Mouse (Mus musculus): ENCODE results near the gene Usf3.

The Usf3 gene

DNA sequence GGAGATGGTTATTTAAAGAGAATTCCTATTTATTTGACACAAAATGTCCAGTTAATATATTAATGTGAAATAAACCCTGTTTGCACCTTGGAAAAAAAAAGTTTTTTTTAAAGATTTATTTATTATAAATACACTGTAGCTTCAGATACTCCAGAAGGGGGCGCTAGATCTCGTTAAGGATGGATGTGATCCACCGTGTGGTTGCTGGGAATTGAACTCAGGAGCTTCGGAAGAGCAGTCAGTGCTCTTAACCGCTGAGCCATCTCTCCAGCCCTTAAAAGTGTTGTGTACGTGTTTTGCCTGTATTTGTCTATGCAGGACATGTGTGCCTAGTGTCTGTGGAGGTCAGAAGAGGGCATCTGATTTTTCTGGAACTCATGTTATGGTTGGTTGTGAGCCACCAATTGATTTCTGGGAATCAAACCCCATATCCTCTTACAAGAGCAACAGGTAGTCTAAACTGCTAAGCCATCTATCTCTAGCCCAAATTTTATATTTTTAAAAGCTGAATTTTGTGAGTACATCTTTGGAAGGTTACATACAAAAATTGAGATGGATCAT is 18.5 kb upstream of the Usf3 start:
- no peak for TF ChIP-seq GATA4 (IDR thresholded peaks at IDR 0.05; ENCODE audit: insufficient replicate concordance, low read length)

DNA sequence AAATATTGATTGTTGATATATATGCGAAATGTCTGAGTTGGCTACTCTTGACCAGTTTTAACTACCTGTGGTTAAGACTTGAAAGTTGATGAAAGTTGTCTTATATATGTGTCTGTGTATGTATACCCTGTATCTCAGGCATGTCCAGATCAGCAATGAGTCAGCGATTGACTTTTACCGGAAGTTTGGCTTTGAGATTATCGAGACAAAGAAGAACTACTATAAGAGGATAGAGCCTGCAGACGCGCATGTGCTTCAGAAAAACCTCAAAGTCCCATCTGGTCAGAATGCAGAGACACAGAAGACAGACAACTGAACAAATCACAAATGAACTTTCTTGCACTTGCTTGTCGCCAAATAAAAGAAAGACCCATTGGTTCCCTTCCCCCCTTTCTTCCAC is 13.7 kb upstream of the Usf3 start:
- no peak for TF ChIP-seq GATA4 (IDR thresholded peaks at IDR 0.05; ENCODE audit: insufficient replicate concordance, low read length)

DNA sequence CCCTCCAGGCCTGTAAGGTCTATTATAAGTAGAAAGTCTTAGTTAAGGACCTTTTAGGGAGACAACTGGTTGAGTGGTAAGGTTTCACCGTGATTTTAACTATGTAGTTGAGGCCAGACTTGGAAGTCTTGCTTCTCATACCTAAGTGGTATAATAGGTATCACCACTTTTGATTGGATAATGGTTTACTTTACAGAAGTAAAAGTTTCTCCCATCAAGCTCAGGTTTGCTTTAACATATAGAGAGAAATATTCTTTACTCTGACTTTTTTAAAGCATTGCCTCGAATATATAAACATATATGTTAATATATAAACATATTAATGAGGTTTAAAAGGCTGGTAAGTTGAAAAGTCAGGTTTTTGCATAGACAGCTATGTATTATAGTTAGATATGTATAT is 9.2 kb upstream of the Usf3 start:
- no peak for TF ChIP-seq GATA4 (IDR thresholded peaks at IDR 0.05; ENCODE audit: insufficient replicate concordance, low read length)

DNA sequence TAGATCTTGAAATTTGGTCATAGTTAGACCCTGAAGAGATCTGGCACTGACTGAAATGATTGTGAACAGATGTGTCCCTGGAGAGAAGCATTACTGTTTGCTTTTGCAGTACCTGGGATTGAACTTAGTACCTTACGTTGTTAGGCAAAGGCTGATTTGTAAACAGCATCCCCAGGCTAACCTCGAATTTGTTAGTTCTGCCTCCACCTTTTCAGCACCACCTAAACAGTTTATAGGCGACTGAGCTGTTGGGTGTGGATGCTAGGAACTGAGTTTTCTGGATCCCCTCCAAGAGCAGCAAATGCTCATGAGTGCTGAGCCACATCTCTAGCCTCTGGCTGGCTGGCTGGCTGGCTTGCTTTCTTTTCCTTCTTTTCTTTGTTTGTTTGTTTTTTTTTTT is 7.9 kb upstream of the Usf3 start:
- TF ChIP-seq GATA4 (IDR thresholded peaks at IDR 0.05; ENCODE audit: insufficient replicate concordance, low read length): no peak

DNA sequence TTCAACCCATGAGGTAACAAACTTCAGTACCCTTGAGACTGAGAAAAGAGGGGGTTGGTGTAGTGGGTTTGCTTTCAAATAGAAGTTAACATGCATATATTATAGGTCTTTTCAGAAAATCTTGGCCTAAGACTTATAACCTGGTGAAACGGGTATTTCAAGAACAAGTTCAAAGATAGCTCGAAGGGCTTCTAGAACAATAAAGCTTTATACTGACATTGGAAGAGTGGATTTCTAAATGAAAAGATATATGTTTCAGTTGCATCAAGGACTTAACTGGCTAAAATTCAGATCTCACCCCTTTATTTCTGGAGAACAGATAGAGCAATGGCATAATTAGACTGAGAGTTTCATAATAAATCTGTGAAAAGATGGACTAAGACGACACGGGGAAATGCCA is 4.1 kb upstream of the Usf3 start:
- no peak for TF ChIP-seq GATA4 (IDR thresholded peaks at IDR 0.05; ENCODE audit: insufficient replicate concordance, low read length)

DNA sequence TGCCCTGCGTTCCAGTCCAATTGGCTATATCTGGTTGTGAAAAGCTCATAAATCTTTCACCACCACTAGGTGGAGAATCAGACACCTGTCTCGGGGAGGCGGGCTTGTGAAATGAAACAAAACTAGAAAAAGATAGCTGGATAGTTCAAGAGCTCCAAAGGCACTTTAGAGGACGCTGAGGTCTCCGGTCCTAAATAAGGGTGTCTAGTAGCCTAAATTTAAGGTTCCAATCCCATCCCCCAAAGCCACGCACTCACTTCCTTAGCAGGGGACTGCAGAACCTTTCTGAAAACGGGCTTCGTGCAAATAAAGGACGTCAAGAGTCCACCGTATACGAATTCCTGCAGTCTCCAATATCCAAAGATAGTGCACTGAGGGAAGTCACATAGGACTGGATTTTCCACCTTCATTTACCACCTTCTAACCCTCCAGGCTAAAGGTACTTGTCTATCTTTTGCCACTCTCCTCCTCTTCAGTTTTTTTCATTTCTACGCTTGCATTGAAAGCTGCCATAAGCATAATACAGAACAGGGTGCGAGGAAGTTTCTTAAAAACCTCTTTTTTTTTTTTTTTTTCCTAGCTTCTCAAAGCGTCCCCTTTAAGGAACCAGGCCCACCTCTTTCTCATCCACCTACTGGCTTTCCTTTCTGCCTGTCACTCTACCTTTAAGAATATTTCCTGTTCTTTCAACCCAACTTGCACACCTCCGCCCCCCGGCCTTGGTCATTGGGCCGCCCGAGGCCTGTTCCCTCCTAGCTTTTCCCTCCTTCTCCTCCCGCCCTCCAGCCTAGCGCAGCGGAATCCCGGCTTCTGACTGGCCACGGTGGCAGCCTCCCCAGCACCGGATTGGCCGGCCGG is 520 bp upstream of the Usf3 start:
- TF ChIP-seq GATA4 (IDR thresholded peaks at IDR 0.05; ENCODE audit: insufficient replicate concordance, low read length): no peak

DNA sequence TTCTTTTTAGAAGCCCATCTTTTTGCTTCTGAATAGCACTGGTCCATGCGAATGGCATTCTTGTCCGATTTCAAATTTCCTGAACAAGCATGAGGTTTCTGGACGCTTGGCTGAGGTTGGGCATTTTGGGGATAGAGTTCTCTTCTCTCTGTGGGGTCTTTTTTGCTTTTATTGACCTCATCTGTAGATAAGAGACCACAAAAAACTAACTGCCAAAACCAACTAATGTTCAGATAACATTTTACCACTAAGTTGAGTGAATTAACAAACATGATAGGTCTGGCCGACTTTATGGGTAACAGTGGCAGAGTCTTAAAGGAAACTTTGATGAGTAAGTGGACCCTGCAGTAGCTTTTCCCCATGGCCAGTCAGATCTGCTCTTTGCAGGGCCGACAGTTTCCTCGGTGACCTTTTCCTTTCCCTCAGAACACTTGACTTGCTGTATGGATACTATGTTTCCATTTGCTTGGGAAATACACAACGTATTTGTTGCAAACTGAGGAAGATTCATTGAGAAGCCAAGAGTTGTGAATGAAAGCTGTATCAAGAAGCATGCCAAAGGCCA is 1.0 kb downstream of the Usf3 start:
- TF ChIP-seq GATA4 (IDR thresholded peaks at IDR 0.05; ENCODE audit: insufficient replicate concordance, low read length): no peak

DNA sequence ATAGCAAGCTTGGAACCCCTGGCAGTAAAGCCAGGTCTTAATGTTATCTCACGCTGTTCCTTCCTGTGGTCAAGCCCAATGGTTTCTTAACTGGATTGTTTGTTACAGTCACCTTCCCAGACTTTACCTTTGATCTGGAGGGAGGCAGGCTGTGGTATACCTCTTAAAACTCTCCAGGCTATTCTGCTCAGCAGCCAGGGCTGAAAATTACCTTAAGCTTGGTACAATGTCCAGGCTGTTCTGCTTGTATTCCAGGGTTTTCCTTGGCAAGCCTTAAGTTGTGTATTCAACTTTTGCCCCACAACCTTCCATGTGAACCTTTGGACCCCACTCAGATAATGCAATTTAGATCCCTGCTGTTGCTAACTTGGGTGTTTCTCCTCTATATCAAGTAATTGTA is 2.0 kb downstream of the Usf3 start:
- peak; percentile 1; the same call in 1 of the 2 replicates for TF ChIP-seq GATA4 (IDR thresholded peaks at IDR 0.05; ENCODE audit: insufficient replicate concordance, low read length)

DNA sequence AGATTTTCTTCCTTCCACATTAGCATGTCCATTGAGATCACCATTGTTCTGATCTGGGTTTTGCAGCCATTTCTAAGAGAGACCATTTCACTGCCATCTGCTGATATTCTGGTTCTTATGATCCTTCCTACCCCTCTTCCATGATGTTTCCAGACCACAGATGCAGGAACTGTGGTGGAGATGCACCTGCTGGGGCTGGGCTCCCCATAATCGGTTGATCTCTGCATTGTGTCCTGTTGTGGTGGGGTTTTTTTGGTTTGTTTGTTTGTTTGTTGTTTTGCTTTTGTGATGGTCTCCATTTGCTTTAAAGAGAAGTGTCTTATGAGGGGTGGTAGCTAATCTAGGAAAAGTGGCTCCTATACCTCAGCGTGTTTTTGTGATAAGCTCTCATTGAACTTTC is 3.5 kb downstream of the Usf3 start:
- TF ChIP-seq GATA4 (IDR thresholded peaks at IDR 0.05; ENCODE audit: insufficient replicate concordance, low read length): no peak

DNA sequence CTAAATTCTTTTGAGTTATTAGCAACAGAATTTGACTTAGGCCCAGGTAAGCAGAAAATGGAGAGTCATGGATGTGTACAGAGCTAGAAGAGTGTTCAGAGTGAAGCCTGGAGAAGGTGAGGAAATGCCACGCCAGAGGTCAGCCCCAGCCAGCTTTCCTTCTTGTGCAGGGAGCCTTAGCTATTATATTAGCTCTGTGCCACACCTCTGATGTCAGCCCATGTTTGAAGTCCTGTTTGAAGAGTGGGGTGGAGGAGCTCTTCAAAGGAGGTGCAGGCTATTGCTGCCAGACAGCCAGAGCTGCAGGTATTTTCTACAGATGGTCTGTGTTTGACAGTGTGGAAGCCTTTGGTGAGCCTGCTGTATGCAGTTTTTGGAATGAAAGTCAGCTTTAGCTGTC is 5.5 kb downstream of the Usf3 start:
- TF ChIP-seq GATA4 (IDR thresholded peaks at IDR 0.05; ENCODE audit: insufficient replicate concordance, low read length): no peak

DNA sequence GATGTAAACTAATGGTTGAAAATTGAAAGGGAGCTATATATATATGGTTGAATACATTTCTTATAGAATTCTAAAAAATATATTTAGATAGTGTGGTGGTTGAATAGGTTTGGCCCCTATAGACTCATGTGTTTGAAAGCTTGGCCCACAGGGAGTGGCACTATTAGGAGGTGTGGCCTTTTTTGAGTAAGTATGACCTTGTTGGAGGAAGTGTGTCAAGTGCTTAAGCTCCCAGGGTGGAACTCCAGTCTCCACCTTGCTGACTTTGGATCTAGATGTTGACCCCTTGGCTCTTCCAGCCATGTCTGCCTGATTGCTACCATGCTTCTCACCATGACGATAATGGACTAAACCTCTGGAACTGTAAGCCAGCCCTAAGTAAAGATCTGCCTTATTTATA is 9.6 kb downstream of the Usf3 start:
- TF ChIP-seq GATA4 (IDR thresholded peaks at IDR 0.05; ENCODE audit: insufficient replicate concordance, low read length): no peak

DNA sequence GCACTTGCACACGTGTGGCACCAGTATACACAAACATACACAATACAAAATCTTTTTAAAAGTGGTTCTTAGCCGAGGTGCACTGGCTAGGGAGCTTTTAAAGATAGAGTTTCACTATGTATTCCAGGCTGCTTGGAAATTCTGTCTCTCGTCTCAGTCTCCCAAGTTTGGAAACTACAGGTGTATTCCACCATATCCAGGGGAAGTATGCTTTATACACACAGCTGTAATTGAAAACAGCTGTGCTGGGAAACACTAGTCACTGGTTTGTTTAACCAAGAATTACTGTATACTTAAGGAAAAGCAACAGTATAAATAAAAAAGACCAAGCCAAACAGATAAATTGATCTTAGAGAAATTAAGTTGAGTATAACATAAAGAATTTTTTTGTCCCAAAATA is 11.7 kb downstream of the Usf3 start:
- TF ChIP-seq GATA4 (IDR thresholded peaks at IDR 0.05; ENCODE audit: insufficient replicate concordance, low read length): no peak

DNA sequence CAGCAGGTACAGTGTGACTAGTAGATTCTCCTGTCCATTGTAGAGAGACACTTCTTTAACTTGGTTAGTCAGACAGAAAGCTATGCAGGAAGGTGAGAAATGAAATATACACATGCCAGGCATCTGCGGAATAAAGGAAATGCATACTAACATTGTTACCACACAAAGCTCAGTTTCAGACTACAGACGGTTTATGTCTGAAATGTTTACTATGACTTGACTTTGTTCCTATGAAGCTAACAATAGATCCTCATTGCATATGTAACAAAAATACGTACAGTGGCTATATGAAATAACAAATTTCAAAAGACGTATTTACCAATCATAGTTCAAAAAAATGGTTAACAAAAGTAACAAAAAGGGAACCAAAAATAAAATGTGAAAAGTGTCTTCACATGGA is 14.1 kb downstream of the Usf3 start:
- no peak for TF ChIP-seq GATA4 (IDR thresholded peaks at IDR 0.05; ENCODE audit: insufficient replicate concordance, low read length)

DNA sequence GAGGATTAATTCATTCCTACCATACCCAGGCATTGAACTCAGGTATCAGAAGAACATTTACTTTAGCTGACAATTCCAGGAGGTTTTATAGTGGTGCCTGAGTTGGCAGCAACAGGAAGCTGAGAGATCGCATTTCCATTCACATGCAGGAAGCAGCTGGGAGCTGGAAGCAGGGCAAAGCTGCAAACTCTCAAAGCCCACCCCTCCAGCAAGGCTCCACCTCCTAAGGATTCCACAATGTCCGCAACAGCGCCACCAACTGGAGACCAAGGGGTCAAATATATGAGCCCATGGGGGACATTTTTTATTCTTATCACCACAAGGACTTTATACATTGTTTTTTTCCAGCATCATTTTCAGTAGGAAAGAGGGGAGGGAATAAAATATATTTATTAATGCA is 15.7 kb downstream of the Usf3 start:
- no peak for TF ChIP-seq GATA4 (IDR thresholded peaks at IDR 0.05; ENCODE audit: insufficient replicate concordance, low read length)

DNA sequence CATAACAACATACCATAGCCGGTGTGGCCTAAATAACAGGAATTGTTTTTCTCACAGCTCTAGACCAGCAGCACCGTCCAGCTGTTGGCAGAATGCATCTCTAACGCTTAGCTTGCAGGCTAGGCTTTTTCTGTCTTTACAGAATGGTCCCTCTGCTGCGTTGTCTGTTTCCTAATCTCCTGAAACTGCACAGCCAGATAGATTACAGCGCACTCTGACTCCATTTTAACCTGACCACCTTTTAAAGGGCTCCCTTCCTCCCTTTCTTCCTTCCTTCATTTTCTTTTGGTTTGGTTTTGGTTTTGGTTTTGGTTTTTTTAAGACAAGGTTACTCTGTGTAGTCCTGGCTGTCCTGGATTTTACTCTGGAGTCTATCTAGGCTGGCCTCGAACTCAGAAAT is 17.0 kb downstream of the Usf3 start:
- TF ChIP-seq GATA4 (IDR thresholded peaks at IDR 0.05; ENCODE audit: insufficient replicate concordance, low read length): no peak

DNA sequence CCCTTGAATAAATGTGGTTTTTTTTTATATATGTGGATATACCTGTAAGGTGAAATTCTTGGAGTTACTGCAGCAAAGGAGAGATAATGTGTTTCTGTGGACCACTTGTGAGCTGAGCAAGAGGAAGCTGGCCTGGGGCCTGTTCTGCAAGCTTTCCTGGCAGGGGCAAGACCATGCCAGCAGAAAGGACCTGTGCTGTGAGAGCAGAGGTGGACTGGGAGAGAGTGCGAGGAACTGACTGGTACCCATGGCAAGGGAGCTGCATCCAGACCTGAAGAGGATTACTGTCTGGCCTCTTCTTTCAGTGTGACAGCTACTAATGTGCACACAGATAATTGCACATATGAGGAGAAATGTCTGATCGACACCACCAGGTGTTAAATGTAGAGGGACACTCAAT is 17.9 kb downstream of the Usf3 start:
- TF ChIP-seq GATA4 (IDR thresholded peaks at IDR 0.05; ENCODE audit: insufficient replicate concordance, low read length): no peak
